Mouse (Mus musculus): Measurements from ENCODE around the gene Tmem120a. TPM values are rescaled to one million over a fixed set of nuclear protein-coding genes. Genes with fewer than 3 reads are reported as not detected.

The Tmem120a gene
- total and polyA plus RNA-seq, 2 experiments from 2014 or later = 52.8 to 89.7 TPM

DNA sequence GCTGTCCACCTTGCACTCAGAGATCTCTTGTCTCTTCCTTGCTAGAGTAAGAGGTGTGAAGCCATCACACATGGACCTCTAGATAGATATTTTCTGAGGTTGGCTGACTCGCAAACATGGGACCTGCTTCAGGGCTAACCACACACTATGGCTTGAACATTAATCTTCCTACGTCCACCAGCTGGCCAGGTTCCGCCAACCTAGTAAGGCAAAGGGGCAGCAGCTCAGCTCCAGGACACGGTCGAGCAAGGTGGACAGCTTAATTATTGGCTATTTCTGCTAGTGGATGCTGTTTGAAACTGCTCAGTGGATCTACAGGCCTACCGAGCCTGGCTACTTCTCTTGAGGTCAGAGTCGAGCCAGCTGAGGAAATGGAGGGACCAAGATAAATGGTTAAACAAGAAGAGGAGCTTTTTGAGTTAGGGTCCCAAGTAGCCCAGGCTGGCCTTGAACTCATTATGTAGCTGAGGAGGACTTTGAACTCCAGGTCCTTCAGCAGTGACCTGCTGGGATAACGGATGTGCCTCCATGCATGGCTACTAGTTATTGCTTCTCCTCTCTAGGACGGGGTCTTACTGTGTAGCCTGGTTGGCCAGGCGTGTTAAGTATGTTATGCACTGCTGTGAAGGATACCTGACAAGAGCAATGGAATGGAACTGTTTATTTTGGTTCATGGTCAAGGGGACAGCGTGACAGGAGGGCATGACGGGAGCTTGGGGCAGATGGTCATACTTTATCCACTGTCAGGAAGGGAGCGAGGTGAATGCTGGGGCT is 32.5 kb downstream of the Tmem120a start:
- Histone ChIP-seq H3K9ac (replicated peaks; ENCODE audit: low read length) (no peak overlapping the region), H3K9me3 (ENCODE audit: low read length) (no peaks in the 10 kb centered on the region), H3K27ac (no peak overlapping the region), H3K27me3 (ENCODE audit: insufficient read depth, low read length) (no peaks in the 10 kb centered on the region), H3K4me1 (ENCODE audit: insufficient read depth, low read length) (no peaks in the 10 kb centered on the region), H3K4me3 (ENCODE audit: low read length) (no peak overlapping the region), H3K4me2 (ENCODE audit: low read depth, low read length) (no peak overlapping the region), H3K36me3 (ENCODE audit: insufficient read depth, low read length) (no peaks in the 10 kb centered on the region; the same call in 1 of the 2 replicates)
- DNase-seq (ENCODE audit: low spot score) (no peak), ATAC-seq (no peak)
- no peak for TF ChIP-seq CTCF (IDR thresholded peaks at IDR 0.05; ENCODE audit: low read depth)
- 92% methylated on average over 13 of the region's 13 CpGs for WGBS

DNA sequence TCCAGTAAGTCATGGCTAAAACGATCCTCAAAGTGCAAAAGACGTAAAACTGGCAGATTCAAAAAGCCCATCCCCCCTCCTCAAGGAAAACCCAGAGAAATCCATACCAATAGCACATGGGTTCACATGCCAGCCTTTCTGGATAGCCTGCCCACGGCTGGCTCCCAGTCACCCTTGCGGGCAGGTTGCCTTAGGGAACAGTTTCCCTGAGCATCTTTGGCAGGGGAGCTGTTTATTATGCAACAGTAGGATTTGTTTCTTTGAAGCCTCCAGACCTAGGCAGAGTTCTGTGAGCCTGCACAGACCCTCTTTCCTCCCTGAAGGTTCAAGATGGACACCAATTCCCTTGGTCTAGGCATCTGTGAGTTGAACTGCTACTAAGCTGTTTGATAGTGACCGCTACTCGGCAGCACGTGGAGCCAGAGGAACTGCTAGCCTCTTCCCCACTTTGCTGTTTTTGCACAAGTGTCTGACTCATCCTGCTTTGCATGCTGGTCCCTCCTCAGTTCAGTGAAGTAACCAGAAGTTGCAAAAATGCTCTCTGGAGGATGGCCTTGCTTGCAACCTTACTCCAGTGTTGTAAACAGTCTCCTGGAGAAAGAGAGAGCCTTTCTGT is 33.5 kb downstream of the Tmem120a start:
- ATAC-seq = no peak
- TF ChIP-seq CTCF (IDR thresholded peaks at IDR 0.05; ENCODE audit: low read depth) = no peak
- DNase-seq (ENCODE audit: low spot score) = no peak
- WGBS = 80% methylated on average over 7 of the region's 7 CpGs
- no peak overlapping the region for H3K9ac ChIP-seq (replicated peaks; ENCODE audit: low read length)
- no peak overlapping the region for H3K27ac ChIP-seq
- H3K9me3 ChIP-seq (ENCODE audit: low read length) = no peaks in the 10 kb centered on the region
- H3K4me2 ChIP-seq (ENCODE audit: low read depth, low read length) = no peak overlapping the region
- H3K36me3 ChIP-seq (ENCODE audit: insufficient read depth, low read length) = no peaks in the 10 kb centered on the region; the same call in 1 of the 2 replicates
- no peak overlapping the region for H3K4me3 ChIP-seq (ENCODE audit: low read length)
- H3K27me3 ChIP-seq (ENCODE audit: insufficient read depth, low read length) = no peaks in the 10 kb centered on the region
- H3K4me1 ChIP-seq (ENCODE audit: insufficient read depth, low read length) = no peaks in the 10 kb centered on the region

GRCm38 (mm10) chr5:135709716-135710115 is 34.5 kb downstream of the Tmem120a start:
- no peak for TF ChIP-seq CTCF (IDR thresholded peaks at IDR 0.05; ENCODE audit: low read depth)
- H3K4me3 ChIP-seq (ENCODE audit: low read length) = no peak overlapping the region
- no peak overlapping the region for H3K9ac ChIP-seq (replicated peaks; ENCODE audit: low read length)
- DNase-seq (ENCODE audit: low spot score) (no peak), ATAC-seq (no peak)
- no peak overlapping the region for H3K4me2 ChIP-seq (ENCODE audit: low read depth, low read length)
- no peak overlapping the region for H3K27ac ChIP-seq
- no peaks in the 10 kb centered on the region for H3K4me1 ChIP-seq (ENCODE audit: insufficient read depth, low read length)
- no peaks in the 10 kb centered on the region for H3K9me3 ChIP-seq (ENCODE audit: low read length)
- 99% methylated on average over 5 of the region's 5 CpGs for WGBS
- H3K36me3 ChIP-seq (ENCODE audit: insufficient read depth, low read length) = no peaks in the 10 kb centered on the region; the same call in 1 of the 2 replicates
- no peaks in the 10 kb centered on the region for H3K27me3 ChIP-seq (ENCODE audit: insufficient read depth, low read length)

- ATAC-seq (no peak), DNase-seq (ENCODE audit: low spot score) (no peak)
- Histone ChIP-seq H3K27me3 (ENCODE audit: insufficient read depth, low read length) (no peaks in the 10 kb centered on the region), H3K9me3 (ENCODE audit: low read length) (no peaks in the 10 kb centered on the region), H3K27ac (no peak overlapping the region), H3K4me3 (ENCODE audit: low read length) (no peak overlapping the region), H3K4me2 (ENCODE audit: low read depth, low read length) (no peak overlapping the region), H3K36me3 (ENCODE audit: insufficient read depth, low read length) (no peaks in the 10 kb centered on the region; the same call in 1 of the 2 replicates), H3K9ac (replicated peaks; ENCODE audit: low read length) (no peak overlapping the region), H3K4me1 (ENCODE audit: insufficient read depth, low read length) (no peaks in the 10 kb centered on the region)
- no peak for TF ChIP-seq CTCF (IDR thresholded peaks at IDR 0.05; ENCODE audit: low read depth)
- WGBS = 50% methylated on average over 1 of the region's 1 CpGs
These were observed 36.4 kb downstream of the Tmem120a start for GRCm38 (mm10) chr5:135707855-135708254.

DNA sequence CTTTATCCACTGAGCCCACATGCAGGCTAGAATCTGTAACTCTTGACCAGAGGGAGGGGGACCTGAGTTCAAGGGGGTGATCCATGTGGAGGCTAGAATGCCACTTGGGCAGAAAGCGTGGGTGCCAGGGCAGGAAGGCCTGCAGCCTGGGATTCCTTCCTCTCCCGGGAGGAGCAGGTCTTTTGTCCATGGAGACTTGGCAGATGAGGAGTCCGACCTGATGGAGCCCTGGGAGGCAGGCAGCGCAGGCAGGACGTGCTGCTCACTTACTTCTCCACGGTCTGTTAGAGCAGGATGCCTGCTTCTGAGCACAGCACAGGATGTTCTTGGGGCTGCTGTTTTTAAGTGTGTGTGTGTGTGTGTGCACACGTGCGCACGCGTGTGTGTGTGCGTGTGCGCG is 37.2 kb downstream of the Tmem120a start:
- Histone ChIP-seq H3K9ac (replicated peaks; ENCODE audit: low read length) (no peak overlapping the region), H3K4me2 (ENCODE audit: low read depth, low read length) (no peak overlapping the region), H3K4me1 (ENCODE audit: insufficient read depth, low read length) (no peaks in the 10 kb centered on the region), H3K36me3 (ENCODE audit: insufficient read depth, low read length) (no peaks in the 10 kb centered on the region; the same call in 1 of the 2 replicates), H3K9me3 (ENCODE audit: low read length) (no peaks in the 10 kb centered on the region), H3K4me3 (ENCODE audit: low read length) (no peak overlapping the region), H3K27ac (no peak overlapping the region), H3K27me3 (ENCODE audit: insufficient read depth, low read length) (no peaks in the 10 kb centered on the region)
- WGBS = 91% methylated on average over 13 of the region's 13 CpGs
- ATAC-seq = no peak
- DNase-seq (ENCODE audit: low spot score) = no peak
- no peak for TF ChIP-seq CTCF (IDR thresholded peaks at IDR 0.05; ENCODE audit: low read depth)

- Histone ChIP-seq H3K27ac (no peak overlapping the region), H3K9ac (replicated peaks; ENCODE audit: low read length) (no peak overlapping the region), H3K4me1 (ENCODE audit: insufficient read depth, low read length) (no peaks in the 10 kb centered on the region), H3K27me3 (ENCODE audit: insufficient read depth, low read length) (no peaks in the 10 kb centered on the region), H3K4me3 (ENCODE audit: low read length) (no peak overlapping the region), H3K4me2 (ENCODE audit: low read depth, low read length) (no peak overlapping the region), H3K9me3 (ENCODE audit: low read length) (no peaks in the 10 kb centered on the region), H3K36me3 (ENCODE audit: insufficient read depth, low read length) (no peaks in the 10 kb centered on the region; the same call in 1 of the 2 replicates)
- TF ChIP-seq CTCF (IDR thresholded peaks at IDR 0.05; ENCODE audit: low read depth) = no peak
- no peak for ATAC-seq
- 92% methylated on average over 4 of the region's 4 CpGs for WGBS
- DNase-seq (ENCODE audit: low spot score) = no peak
These were observed 38.9 kb downstream of the Tmem120a start for GRCm38 (mm10) chr5:135705383-135705782.

GRCm38 (mm10) chr5:135703431-135703830 is 40.8 kb downstream of the Tmem120a start:
- ATAC-seq (no peak), DNase-seq (ENCODE audit: low spot score) (no peak)
- Histone ChIP-seq H3K27ac (no peak overlapping the region), H3K9ac (replicated peaks; ENCODE audit: low read length) (no peak overlapping the region), H3K4me2 (ENCODE audit: low read depth, low read length) (no peak overlapping the region), H3K36me3 (ENCODE audit: insufficient read depth, low read length) (no peaks in the 10 kb centered on the region; the same call in 1 of the 2 replicates), H3K4me3 (ENCODE audit: low read length) (no peak overlapping the region), H3K4me1 (ENCODE audit: insufficient read depth, low read length) (no peaks in the 10 kb centered on the region), H3K27me3 (ENCODE audit: insufficient read depth, low read length) (no peaks in the 10 kb centered on the region), H3K9me3 (ENCODE audit: low read length) (no peaks in the 10 kb centered on the region)
- WGBS = 91% methylated on average over 7 of the region's 7 CpGs
- no peak for TF ChIP-seq CTCF (IDR thresholded peaks at IDR 0.05; ENCODE audit: low read depth)

Measured in hindbrain, postnatal 0 days (tissue).